Mouse (Mus musculus) C2C12 (cell line): Measurements from ENCODE around the gene Gm17019. TPM values are rescaled to one million over a fixed set of nuclear protein-coding genes. Genes with fewer than 3 reads are reported as not detected.
"Not testable (repeated sequence)": the region's sequence is repeated elsewhere in the genome, so short reads cannot be mapped to it uniquely, and the experiment has no call there.

Source experiments
- H3K27me3 ChIP-seq: one replicate; pipeline ENCODE4 v1.6.1; 2011; ENCODE audit not compliant: control insufficient read depth, insufficient read depth, insufficient read length
- H3K36me3 ChIP-seq: one replicate; pipeline ENCODE4 v1.6.1; 2011; ENCODE audit not compliant: control insufficient read depth, insufficient read depth
- H3K4me3 ChIP-seq: one replicate; pipeline ENCODE4 v1.5.1; 2011; ENCODE audit warnings: mild to moderate bottlenecking, control low read depth; ENCODE audit not compliant: poor library complexity, insufficient read depth, severe bottlenecking
- H3K79me2 ChIP-seq: one replicate; pipeline ENCODE4 v1.6.1; 2011; ENCODE audit not compliant: control insufficient read depth, insufficient read depth
- H3K79me3 ChIP-seq: one replicate; pipeline ENCODE4 v1.6.1; 2011; ENCODE audit warnings: low read depth, control low read depth
- H3ac ChIP-seq: one replicate; pipeline ENCODE3; 2011; ENCODE audit warnings: low read depth; ENCODE audit not compliant: control insufficient read depth, insufficient read length
- polyA plus RNA-seq: library from polyadenylated mRNA; unstranded; fragments of >200 nt; fragmentation: generic; extraction: Trizol; gene quantifications from one replicate; pipeline ENCODE4 v1.2.1, GENCODE M21; 2012; ENCODE audit warnings: missing spikeins

Gene Gm17019
- polyA plus RNA-seq, 1 experiment: not detected

DNA sequence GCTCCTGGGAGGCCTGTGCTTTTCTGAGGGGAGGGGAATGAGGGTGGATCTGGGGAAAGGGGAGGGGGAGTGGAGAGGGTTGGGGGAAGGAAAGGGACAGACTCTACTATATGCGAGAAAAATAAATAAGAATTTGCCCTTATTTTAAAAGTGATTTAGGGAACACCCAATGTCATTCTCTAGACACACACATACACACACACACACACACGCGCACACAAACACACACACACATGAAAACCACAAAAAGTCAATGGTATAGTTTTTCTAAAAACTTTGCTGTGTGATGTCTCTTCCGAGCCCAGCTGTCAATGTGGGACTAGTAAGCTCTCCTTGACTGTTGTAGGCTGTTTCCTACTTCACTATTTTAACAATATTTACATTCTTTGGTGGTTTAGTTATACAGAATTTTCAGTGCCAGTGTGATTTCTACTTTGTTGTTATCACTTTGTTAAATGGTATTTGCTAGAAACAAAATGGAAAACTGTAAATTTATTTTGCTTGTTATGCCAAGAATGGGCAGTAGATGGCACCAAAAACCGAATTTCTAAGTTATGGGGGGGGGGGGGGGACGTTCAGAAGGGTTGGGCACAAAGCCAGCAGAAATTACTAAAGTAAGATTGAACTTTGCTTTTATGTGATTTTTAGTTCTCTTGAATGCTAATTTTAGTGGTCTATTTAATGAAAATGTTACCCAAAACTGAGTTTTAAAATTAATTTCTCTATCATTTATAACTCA is 46.0 kb downstream of the Gm17019 start:
- H3ac ChIP-seq, H3K79me3 ChIP-seq, H3K4me3 ChIP-seq, H3K27me3 ChIP-seq, H3K36me3 ChIP-seq, H3K79me2 ChIP-seq: not testable (repeated sequence)

Other genes with a start within 250 kb of the Gm17019 start
- gene Gm9758, start 118.1 kb downstream of the Gm17019 start, polyA plus RNA-seq: not detected
- not detected for gene Speer4e, start 94.6 kb downstream of the Gm17019 start, polyA plus RNA-seq
- gene Gm10354, start 54.1 kb downstream of the Gm17019 start, polyA plus RNA-seq: 0.08 TPM